Mouse (Mus musculus) myocyte (in vitro differentiated cells): ENCODE measurements around the gene Epb42.

Experiments used
- CEBPB ChIP-seq: IDR thresholded peaks from 2 replicates; pipeline ENCODE4 v1.6.1; 2011; ENCODE audit warnings: mild to moderate bottlenecking, moderate library complexity; ENCODE audit not compliant: poor library complexity, insufficient read depth, severe bottlenecking
- E2F4 ChIP-seq: IDR thresholded peaks from one replicate; pipeline ENCODE4 v1.6.1; 2011; ENCODE audit warnings: mild to moderate bottlenecking, control low read depth, moderate library complexity; ENCODE audit not compliant: insufficient read depth
- MAX ChIP-seq: IDR thresholded peaks from one replicate; pipeline ENCODE4 v1.6.1; 2011; ENCODE audit warnings: low read depth, mild to moderate bottlenecking, control low read depth
- MYOG ChIP-seq, 3 experiments: IDR thresholded peaks; one replicate each; pipeline ENCODE4 v1.6.1; 2011; ENCODE audit warnings: control low read depth in 2 of 3, low read depth in 2 of 3, mild to moderate bottlenecking in 2 of 3; ENCODE audit not compliant: insufficient read length in 2 of 3, control insufficient read depth in 1 of 3, insufficient read depth in 1 of 3
- POLR2A ChIP-seq: IDR thresholded peaks from one replicate; pipeline ENCODE4 v1.6.1; 2011; ENCODE audit warnings: low read depth, mild to moderate bottlenecking, control low read depth, moderate library complexity; ENCODE audit not compliant: insufficient read length
- POLR2AphosphoS2 ChIP-seq: IDR thresholded peaks from one replicate; pipeline ENCODE4 v1.6.1; 2011; ENCODE audit warnings: low read depth, control low read depth; ENCODE audit not compliant: insufficient read length
- USF1 ChIP-seq: IDR thresholded peaks from one replicate; pipeline ENCODE4 v1.6.1; 2011; ENCODE audit warnings: low read depth, mild to moderate bottlenecking, control low read depth, moderate library complexity

DNA sequence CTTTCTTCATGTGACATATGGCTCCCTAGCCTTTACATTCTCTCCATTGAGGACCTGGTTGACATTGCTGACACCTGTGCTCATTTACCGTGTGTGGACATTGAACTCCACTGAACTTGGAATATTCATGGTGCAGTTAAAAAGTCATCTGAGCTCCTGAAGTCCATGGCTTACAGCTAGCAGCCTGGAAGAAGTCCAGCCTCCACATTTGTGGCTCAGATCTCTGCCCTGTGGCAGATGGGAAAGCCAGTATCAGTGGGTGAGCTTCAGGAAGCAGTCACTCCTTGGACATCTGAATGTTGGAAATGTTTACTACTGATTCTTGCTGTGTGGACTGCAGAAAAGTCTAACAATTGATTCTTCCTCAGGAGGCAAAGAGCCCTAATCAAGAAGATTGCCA lies 29.9 kb downstream of the Epb42 start:
- no peak for TF ChIP-seq MYOG (IDR thresholded peaks at IDR 0.05; ENCODE audit: control insufficient read depth in 1 of 3, insufficient read depth in 1 of 3, insufficient read length in 2 of 3, low read depth in 2 of 3)
- TF ChIP-seq USF1: no peak
- no peak for TF ChIP-seq POLR2AphosphoS2
- TF ChIP-seq POLR2A: no peak
- no peak for TF ChIP-seq E2F4
- no peak for TF ChIP-seq MAX
- no peak for TF ChIP-seq CEBPB
